Mouse (Mus musculus) midbrain, embryonic 15.5 days (tissue): ENCODE results near the gene Lsm6. TPM values are rescaled to one million over a fixed set of nuclear protein-coding genes. Genes with fewer than 3 reads are reported as not detected.

Experiments used
- ATAC-seq: fragments of 200-750 bp; cut with Nextera tagmentation; replicated peaks from 2 replicates; pipeline ENCODE4 v1.8.0; 2017; ENCODE audit warnings: moderate TSS enrichment
- H3K27ac ChIP-seq: fragments of 300-500 bp; sonication (generic); 2 replicates; pipeline ENCODE4 v1.5.1; 2015; ENCODE audit warnings: mild to moderate bottlenecking, inconsistent platforms
- H3K27me3 ChIP-seq: fragments of 300-500 bp; sonication (generic); replicated peaks from 2 replicates; pipeline ENCODE4 v1.6.1; 2015; ENCODE audit warnings: inconsistent platforms
- H3K36me3 ChIP-seq: fragments of 300-500 bp; sonication (generic); replicated peaks from 2 replicates; pipeline ENCODE4 v1.6.1; 2015; ENCODE audit warnings: inconsistent platforms
- H3K4me1 ChIP-seq: fragments of 300-500 bp; sonication (generic); 2 replicates; pipeline ENCODE4 v1.6.1; 2015; ENCODE audit warnings: inconsistent platforms
- H3K4me2 ChIP-seq: fragments of 300-500 bp; sonication (generic); 2 replicates; pipeline ENCODE4 v1.6.1; 2015; ENCODE audit warnings: inconsistent platforms, mild to moderate bottlenecking, moderate library complexity
- H3K4me3 ChIP-seq: fragments of 300-500 bp; sonication (generic); 2 replicates; pipeline ENCODE4 v1.5.1; 2015; ENCODE audit warnings: mild to moderate bottlenecking, inconsistent platforms
- H3K9ac ChIP-seq: fragments of 300-500 bp; sonication (generic); 2 replicates; pipeline ENCODE4 v1.6.1; 2015; ENCODE audit warnings: mild to moderate bottlenecking, inconsistent platforms
- H3K9me3 ChIP-seq: fragments of 300-500 bp; sonication (generic); 2 replicates; pipeline ENCODE4 v1.6.1; 2016; ENCODE audit warnings: inconsistent platforms
- WGBS: fragments of 180-500 bp; shearing (Covaris S2); methylation state at CpG from one replicate; pipeline ENCODE4 v1.1.7; 2015; ENCODE audit warnings: mixed read lengths; 5-methylcytosine and 5-hydroxymethylcytosine counted together
- polyA plus RNA-seq: library from polyadenylated mRNA; unstranded; fragments of >200 nt; fragmentation: Nextera tagmentation; extraction: Ambion mirVana; gene quantifications from 2 replicates; pipeline ENCODE4 v1.2.1, GENCODE M21; 2015

Lsm6 gene
- polyA plus RNA-seq, 1 experiment from 2014 or later, result 135 TPM

DNA sequence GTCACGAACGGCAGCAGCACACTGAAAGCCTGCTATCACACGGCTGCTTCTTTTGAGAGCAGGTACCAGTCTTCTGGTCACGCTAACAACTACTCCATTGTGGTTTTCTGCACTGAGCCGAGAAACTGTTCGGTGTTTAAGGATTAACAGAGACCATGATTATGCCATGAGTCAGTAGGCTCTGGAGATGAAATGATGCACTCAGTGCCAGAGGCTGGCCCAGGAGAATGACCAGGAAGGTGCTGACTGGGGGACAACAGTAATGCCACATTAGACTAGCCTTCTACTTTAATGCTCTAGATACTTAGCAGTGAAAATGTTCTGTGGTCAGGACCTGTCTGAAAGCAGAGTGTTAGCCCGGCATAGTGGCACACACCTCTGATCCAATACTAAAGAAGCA lies 23.0 kb downstream of the Lsm6 start:
- no peak overlapping the region for H3K27ac ChIP-seq
- H3K27me3 ChIP-seq, result no peaks in the 10 kb centered on the region
- H3K36me3 ChIP-seq, result no peaks in the 10 kb centered on the region
- H3K4me3 ChIP-seq, result no peak overlapping the region
- 83% methylated on average over 7 of the region's 7 CpGs for WGBS
- H3K4me2 ChIP-seq, result no peak overlapping the region
- H3K4me1 ChIP-seq, result no peaks in the 10 kb centered on the region
- ATAC-seq, result no peak
- H3K9me3 ChIP-seq, result no peaks in the 10 kb centered on the region
- no peak overlapping the region for H3K9ac ChIP-seq

DNA sequence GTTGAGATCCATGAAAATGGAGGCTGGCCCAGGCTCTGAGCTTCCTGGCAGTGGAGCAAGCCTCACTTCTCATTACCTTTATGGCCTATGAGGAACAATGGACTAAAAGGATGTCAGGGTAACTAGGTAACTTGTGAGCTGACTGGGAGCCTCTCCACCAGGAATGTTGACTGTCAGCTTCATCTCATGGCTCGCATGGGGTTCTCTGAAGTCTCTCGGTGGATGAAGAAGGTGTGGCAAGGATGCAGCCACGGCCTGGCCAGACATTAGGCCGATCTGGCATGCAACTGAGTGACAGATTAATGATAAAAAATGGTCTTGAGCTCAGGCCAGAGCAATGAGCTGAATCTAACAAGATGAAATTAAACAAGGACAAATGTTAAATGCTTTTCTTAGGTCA lies 27.7 kb downstream of the Lsm6 start:
- no peak overlapping the region for H3K4me3 ChIP-seq
- H3K27ac ChIP-seq, result no peak overlapping the region
- ATAC-seq, result no peak
- WGBS, result 87% methylated on average over 4 of the region's 4 CpGs
- no peaks in the 10 kb centered on the region for H3K36me3 ChIP-seq
- H3K4me1 ChIP-seq, result no peaks in the 10 kb centered on the region
- H3K27me3 ChIP-seq, result no peaks in the 10 kb centered on the region
- H3K9me3 ChIP-seq, result no peaks in the 10 kb centered on the region
- H3K9ac ChIP-seq, result no peak overlapping the region
- H3K4me2 ChIP-seq, result no peak overlapping the region

GRCm38 (mm10) chr8:78776816-78777215 lies 44.1 kb downstream of the Lsm6 start:
- H3K4me3 ChIP-seq, result no peak overlapping the region
- H3K9ac ChIP-seq, result no peak overlapping the region
- H3K4me2 ChIP-seq, result no peak overlapping the region
- no peaks in the 10 kb centered on the region for H3K27me3 ChIP-seq
- no peak overlapping the region for H3K27ac ChIP-seq
- no peaks in the 10 kb centered on the region for H3K36me3 ChIP-seq
- no peak for ATAC-seq
- no peaks in the 10 kb centered on the region for H3K9me3 ChIP-seq
- no peaks in the 10 kb centered on the region for H3K4me1 ChIP-seq
- 91% methylated on average over 9 of the region's 9 CpGs for WGBS

- Histone ChIP-seq H3K36me3 (no peaks in the 10 kb centered on the region), H3K4me1 (no peaks in the 10 kb centered on the region), H3K27ac (no peak overlapping the region), H3K4me2 (no peak overlapping the region), H3K4me3 (no peak overlapping the region), H3K9ac (no peak overlapping the region), H3K9me3 (no peaks in the 10 kb centered on the region), H3K27me3 (no peaks in the 10 kb centered on the region)
- ATAC-seq, result no peak
- 67% methylated on average over 7 of the region's 7 CpGs for WGBS
Observed at GRCm38 (mm10) chr8:78771256-78771655, 49.7 kb downstream of the Lsm6 start.

DNA sequence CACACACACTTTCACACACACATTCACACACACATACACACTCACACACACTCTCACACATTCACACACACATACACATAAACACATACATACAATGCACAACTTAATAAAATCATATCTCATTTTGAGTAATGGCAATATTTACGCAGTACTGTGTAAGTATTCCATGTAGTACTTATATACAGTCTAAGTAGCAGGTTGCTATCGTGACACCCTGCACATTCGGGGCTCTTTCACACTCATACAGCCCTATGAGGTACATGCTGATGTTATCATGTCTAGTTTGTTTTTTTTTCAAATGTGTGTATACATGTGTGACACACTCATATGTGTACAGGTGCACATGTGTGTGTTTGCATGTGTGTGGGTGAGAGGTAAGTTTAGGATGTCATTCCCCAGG lies 50.4 kb downstream of the Lsm6 start:
- no peaks in the 10 kb centered on the region for H3K27me3 ChIP-seq
- no peak overlapping the region for H3K4me3 ChIP-seq
- no peak for ATAC-seq
- H3K4me2 ChIP-seq, result no peak overlapping the region
- H3K4me1 ChIP-seq, result no peaks in the 10 kb centered on the region
- H3K27ac ChIP-seq, result no peak overlapping the region
- H3K9ac ChIP-seq, result no peak overlapping the region
- H3K36me3 ChIP-seq, result no peaks in the 10 kb centered on the region
- no peaks in the 10 kb centered on the region for H3K9me3 ChIP-seq
- 96% methylated on average over 3 of the region's 3 CpGs for WGBS

GRCm38 (mm10) chr8:78765556-78765955 lies 55.4 kb downstream of the Lsm6 start:
- Histone ChIP-seq H3K9ac (no peak overlapping the region), H3K4me2 (no peak overlapping the region), H3K27me3 (no peaks in the 10 kb centered on the region), H3K36me3 (no peaks in the 10 kb centered on the region), H3K4me1 (no peaks in the 10 kb centered on the region), H3K9me3 (no peaks in the 10 kb centered on the region), H3K27ac (no peak overlapping the region), H3K4me3 (no peak overlapping the region)
- no peak for ATAC-seq
- 88% methylated on average over 1 of the region's 1 CpGs for WGBS

DNA sequence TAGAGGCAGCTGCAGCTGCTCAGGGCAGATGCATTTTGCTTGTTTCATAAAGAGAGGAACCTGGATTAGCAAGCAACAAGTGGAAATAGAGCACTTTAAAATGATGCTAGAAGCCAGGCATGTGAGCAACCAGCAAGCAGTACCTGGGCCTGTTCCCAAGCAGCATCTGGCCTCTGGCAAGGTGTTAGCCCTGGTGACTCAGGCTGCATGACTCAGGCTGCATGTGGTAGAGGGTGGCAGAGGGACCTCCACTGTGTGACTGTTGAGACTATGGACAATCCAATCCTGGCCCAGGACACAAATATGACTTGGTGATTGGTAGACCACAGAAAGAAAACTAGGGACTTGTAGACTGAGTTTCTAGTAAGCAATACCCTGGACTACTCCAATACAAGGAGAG lies 56.0 kb downstream of the Lsm6 start:
- Histone ChIP-seq H3K4me3 (no peak overlapping the region), H3K9me3 (no peaks in the 10 kb centered on the region), H3K4me1 (no peaks in the 10 kb centered on the region), H3K9ac (no peak overlapping the region), H3K36me3 (no peaks in the 10 kb centered on the region), H3K27ac (no peak overlapping the region), H3K27me3 (no peaks in the 10 kb centered on the region), H3K4me2 (no peak overlapping the region)
- no peak for ATAC-seq

- Histone ChIP-seq H3K9me3 (no peaks in the 10 kb centered on the region), H3K4me2 (no peak overlapping the region), H3K27me3 (no peaks in the 10 kb centered on the region), H3K4me3 (no peak overlapping the region), H3K4me1 (no peaks in the 10 kb centered on the region), H3K36me3 (no peaks in the 10 kb centered on the region), H3K27ac (no peak overlapping the region), H3K9ac (no peak overlapping the region)
- no peak for ATAC-seq
Observed at GRCm38 (mm10) chr8:78759139-78759538, 61.8 kb downstream of the Lsm6 start.

DNA sequence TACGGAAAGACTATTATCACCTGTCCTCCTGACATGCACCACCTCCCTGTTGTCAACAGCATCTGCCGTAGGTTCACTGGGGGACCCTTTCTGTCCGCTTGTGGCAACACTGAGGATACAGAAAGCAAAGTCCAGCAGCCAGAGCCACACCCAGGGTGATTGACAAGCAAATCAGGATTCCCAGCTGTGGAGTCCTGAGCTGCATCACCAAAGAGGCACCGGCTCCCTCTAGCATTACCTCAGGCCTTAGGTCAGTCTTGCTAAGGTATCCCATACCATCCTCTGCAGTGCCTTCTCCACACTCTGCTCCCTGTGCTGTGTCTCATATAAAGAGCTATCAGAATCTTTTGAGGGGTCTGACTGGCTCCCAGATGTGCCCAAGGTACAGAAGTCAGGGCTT lies 66.0 kb downstream of the Lsm6 start:
- 82% methylated on average over 4 of the region's 4 CpGs for WGBS
- Histone ChIP-seq H3K27me3 (no peaks in the 10 kb centered on the region), H3K4me3 (no peak overlapping the region), H3K27ac (no peak overlapping the region), H3K4me2 (no peak overlapping the region), H3K36me3 (no peaks in the 10 kb centered on the region), H3K9me3 (no peaks in the 10 kb centered on the region), H3K9ac (no peak overlapping the region), H3K4me1 (no peaks in the 10 kb centered on the region)
- no peak for ATAC-seq

Other genes with a start within 250 kb of the Lsm6 start
- 13.6 and 13.9 TPM in 2 replicates for gene Zfp827, start 207.3 kb upstream of the Lsm6 start, polyA plus RNA-seq